Mouse (Mus musculus) telencephalon, adult 2 months (tissue): Measurements from ENCODE around the gene Ahnak.
"Not testable (repeated sequence)": the region's sequence is repeated elsewhere in the genome, so short reads cannot be mapped to it uniquely, and the experiment has no call there.

ENCODE experiments used
- DNase-seq: peaks from one replicate; pipeline ENCODE4 v3.0.0-alpha.2; 2011; ENCODE audit warnings: low read depth, low spot score

The Ahnak gene

DNA sequence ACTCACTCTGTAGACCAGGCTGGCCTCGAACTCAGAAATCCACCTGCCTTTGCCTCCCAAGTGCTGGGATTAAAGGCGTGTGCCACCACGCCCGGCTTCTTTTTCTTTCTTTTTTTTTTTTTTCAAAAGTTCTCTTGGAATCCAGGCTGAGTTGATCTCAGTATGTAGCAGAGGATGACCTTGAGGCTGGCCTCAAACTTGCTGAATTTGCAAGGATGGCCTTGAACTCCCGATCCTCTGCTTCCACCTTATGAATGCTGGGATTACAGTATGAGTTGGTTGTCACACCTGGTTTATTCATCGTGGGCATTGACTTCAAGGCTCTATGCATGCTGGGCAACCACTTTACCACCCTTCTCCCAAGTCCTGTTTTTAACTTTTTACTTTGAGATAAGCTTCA, 51.6 kb downstream of the Ahnak start:
- no peak for DNase-seq

DNA sequence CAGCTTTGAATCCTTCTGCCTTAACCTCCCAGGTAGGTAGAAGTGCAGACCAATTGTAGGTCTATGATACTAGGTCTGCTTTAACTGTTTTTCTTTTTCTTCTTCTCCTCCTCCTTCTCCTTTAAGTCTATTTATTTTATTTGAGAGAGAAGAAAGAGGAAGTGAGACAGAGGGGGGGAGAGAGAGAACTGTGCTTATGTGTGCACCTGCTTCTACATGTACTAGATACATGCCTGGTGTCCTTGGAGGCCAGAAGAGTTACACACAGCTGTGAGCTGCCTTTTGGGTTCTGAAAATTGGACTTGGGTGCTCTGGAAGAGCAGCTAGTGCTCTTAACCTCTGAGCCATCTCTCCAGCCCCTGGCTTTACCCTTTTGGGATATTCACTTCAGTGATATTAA, 52.0 kb downstream of the Ahnak start:
- no peak for DNase-seq

DNA sequence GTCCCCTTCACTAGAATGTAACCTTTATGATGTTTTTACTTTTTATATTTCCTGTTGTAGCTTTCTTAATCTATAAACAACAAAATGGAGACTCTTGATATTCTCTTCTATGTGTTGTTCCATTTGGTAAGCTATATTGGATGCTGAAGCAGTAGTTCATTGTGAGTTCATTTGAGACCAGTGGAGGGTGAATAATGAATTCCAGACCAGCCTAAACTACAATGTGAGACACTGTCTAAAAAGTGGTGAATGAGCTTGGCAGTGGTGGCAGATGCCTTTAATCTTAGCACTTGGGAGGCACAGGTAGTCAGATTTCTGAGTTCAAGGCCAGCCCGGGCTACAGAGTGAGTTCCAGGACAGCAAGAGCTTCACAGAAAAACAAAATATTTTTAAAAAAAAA, 54.0 kb downstream of the Ahnak start:
- no peak for DNase-seq

DNA sequence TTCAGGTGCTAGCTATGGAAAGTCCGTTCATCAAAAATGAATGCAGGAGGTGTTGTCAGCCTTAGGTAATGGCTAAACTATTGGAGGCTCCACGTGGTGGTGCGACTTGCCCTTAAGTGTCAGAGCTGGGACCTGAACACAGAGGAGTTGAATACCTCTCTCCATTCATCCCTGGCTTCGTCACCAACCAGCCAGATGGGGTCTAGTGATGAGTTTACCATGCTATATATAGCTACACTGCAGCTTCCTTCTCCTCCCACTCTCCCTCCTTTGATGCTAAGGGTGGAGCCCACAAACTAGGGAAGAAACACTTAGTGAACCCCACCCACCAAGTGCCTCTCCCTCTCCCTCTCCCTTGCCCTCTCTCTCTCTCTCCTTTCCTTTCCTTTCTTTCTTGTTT, 55.2 kb downstream of the Ahnak start:
- no peak for DNase-seq

DNA sequence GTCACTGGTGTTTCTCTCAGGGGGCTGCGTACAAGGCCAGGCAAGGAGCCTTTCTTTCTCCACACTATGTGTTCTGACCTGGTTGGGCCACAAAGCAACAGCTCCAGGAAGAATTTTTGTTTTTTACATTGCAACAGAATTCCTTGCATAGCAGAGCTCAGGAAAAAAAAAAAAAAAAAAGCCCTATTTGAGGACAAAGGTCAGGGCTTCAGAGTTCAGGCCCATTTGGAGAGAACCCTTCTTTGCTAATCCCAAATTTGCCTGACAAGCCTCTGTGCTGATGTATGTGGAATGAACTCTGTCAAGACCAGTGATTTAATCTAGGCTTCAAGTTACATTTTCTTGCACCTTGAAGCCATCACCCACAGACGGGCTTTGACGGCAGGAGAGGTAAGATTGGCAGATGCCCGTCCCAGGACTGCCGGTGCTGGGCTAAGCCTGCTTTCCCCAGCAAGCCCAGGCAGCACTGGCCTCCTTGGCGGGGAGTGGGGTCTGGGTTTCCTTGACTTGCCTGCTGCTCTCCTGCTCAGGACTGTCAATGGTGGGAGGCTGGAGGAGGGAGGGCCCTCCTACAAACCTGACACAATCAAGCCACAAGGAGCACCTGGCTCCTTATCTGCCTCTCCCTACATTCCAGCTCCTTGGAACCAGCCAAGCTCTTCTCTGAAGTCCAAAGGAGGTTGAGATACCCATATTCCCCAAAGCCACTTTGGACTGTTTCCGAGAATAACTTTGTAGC, 58.3 kb downstream of the Ahnak start:
- no peak for DNase-seq

- no peak for DNase-seq
Observed at GRCm38 (mm10) chr19:9047946-9048387, 58.9 kb downstream of the Ahnak start.

DNA sequence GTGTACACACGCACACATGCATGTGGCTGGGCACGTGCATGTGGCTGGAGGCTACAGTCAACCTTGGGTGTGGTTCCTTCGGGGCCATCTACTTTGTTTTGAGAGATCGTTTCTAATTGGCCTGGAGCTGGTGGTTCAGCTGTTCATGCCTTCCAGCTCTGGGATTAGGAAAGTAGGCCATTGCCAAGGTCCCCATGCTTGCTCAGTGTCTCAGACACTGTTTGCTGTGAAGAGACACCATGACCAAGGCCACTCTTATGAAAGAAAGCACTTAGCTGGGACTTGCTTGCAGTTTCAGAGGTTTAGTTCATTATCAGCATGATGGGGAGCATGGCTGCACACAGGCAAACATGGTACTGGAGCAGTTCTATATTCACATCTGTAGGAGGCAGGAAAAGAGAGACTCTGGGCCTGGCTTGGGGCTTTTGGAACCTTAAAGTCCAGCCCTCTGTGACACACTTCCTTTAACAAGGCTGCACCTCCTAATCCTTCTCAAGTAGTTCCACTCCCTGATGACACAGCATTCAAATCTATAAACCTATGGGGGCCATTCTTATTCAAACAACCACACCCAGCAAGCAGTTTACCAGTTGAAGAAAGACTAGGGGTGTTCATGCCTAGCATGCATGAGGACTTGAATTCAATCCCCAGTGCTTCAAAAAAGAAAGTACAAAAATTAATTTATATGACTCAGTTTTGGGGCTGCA, 60.0 kb downstream of the Ahnak start:
- no peak for DNase-seq

GRCm38 (mm10) chr19:9050294-9051229, 61.5 kb downstream of the Ahnak start:
- DNase-seq: no peak

- DNase-seq: not testable (repeated sequence)
Observed at GRCm38 (mm10) chr19:9051985-9052384, 62.9 kb downstream of the Ahnak start.

- no peak for DNase-seq
Observed at GRCm38 (mm10) chr19:9052803-9053431, 63.8 kb downstream of the Ahnak start.

GRCm38 (mm10) chr19:9055153-9055552, 66.1 kb downstream of the Ahnak start:
- no peak for DNase-seq

GRCm38 (mm10) chr19:9055703-9056355, 66.7 kb downstream of the Ahnak start:
- DNase-seq: no peak

DNA sequence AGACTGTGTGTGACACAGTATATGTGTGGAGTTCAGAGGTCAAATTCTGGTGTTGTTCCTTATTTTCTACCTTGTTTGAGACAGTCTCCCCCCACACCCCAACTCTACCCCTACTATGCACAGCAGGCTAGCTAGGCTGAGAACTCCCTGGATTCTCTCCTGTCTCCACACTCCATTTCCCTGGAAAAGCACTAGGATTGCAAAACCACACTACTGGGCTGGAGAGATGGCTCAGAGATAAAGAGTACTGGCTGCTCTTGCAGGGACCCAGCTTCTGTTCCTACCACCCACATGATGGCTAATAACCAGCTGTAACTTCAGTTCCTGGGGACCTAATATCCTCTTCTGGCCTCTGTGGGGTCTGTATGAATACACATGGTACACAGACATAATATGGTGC, 68.6 kb downstream of the Ahnak start:
- DNase-seq: no peak

DNA sequence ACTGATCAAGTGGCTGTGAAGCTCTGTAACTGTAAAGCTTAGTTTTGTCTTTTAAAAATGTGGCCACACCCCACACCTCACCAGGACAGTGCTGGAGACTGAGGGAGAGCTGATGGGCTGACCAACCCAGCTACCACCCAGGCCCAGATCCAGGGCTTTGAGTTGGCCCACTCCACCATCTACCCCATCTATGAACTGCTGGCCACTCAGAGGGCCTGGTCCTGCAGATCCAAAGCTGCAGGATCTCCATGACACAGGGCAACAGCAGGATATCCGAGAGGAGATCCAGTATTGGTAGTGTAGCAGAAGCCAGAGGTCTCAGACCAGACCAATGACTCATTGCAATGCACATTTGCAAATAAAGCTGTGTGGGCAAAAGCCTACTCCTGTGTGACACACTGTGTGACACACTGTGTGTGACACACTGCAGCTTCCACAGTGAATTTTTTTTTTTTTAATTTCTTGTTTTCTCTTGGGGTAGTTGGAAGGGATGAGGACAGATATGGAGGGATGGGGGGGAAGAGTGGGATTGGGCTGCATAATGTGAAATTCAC, 69.3 kb downstream of the Ahnak start:
- no peak for DNase-seq

GRCm38 (mm10) chr19:9058944-9059343, 69.9 kb downstream of the Ahnak start:
- no peak for DNase-seq

DNA sequence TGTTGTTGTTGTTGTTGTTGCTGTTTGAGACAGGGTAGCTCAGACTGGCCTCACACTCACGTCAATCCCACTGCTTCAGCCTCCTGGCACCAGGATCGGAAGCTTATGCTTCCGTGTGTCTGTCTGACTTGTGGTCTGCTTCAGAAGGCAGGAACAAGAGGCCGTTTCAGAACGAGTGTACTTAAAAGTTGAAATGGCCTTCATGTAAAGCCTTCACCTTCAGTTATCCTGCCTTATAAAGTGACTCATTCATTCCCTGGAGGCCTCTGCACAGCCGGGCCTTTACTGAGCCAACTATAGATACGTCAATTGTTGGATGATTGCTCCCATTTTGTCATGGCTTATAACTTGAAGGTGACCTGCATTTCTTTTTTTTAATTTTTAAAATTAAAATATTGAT, 70.3 kb downstream of the Ahnak start:
- no peak for DNase-seq

DNA sequence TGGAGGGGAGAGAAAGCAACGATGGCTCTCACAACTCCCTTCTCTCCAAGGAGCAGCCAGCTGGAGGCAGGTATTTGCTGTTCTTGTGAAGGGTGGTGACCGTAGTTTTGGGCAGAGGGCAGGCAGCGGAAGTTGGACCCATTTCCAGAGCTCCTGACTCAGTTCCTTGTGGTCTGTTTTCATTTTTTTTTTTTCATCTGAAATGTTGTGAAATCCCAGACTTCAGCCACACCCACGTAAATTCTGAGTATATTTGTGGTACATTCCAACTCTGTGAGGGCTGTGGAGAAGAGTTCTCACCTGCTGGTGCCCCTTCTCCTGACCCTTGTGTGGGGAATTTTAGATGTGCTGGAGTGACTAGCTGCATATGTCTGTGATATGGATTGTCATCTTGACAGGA, 71.0 kb downstream of the Ahnak start:
- no peak for DNase-seq

- no peak for DNase-seq
Observed at GRCm38 (mm10) chr19:9061221-9061893, 72.3 kb downstream of the Ahnak start.

GRCm38 (mm10) chr19:9062822-9063221, 73.7 kb downstream of the Ahnak start:
- no peak for DNase-seq

DNA sequence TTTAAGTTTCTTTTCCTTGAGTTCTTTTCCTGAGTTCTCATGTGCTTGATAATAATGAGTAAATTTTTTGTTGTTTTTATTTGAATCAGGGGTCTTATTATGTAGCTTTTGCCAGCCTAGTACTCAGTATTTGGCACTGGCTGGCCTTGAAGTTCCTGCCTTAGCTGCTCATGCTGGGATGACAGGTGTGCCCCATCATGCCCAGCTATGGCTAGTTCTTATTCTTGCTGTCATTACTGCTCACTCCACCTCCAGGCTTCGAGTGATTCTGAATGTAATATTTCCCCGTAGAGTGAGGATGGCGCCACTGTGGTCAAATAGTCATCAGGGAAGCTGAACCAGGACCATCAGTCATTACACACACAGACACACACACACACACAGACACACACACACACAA, 74.7 kb downstream of the Ahnak start:
- DNase-seq: no peak
